Mouse (Mus musculus): Measurements from ENCODE around the gene Gm20835.
"Not testable (repeated sequence)": the region's sequence is repeated elsewhere in the genome, so short reads cannot be mapped to it uniquely, and the experiment has no call there.

The Gm20835 gene

GRCm38 (mm10) chrY:36735190-36735589, at the start of gene Gm20835:
Gene Gm20835 (minus strand): TSS chrY:36735290.
- not testable (repeated sequence) for DNase-seq (ENCODE audit: low read depth, low spot score)

All from CD4-positive, CD25-positive, alpha-beta regulatory T cell, adult 2 months (primary cell).